Mouse (Mus musculus) megakaryocyte, embryonic 14.5 days (primary cell): Measurements from ENCODE around the gene Atg7. TPM values are rescaled to one million over a fixed set of nuclear protein-coding genes. Genes with fewer than 3 reads are reported as not detected.

ENCODE experiments used
- H3K27me3 ChIP-seq: replicated peaks from 2 replicates; pipeline ENCODE3; 2012; ENCODE audit warnings: inconsistent platforms
- H3K36me3 ChIP-seq: replicated peaks from 2 replicates; pipeline ENCODE3; 2012; ENCODE audit warnings: low read length, inconsistent platforms, mixed read lengths
- H3K4me1 ChIP-seq: 2 replicates; pipeline ENCODE4 v1.6.1; 2012; ENCODE audit warnings: inconsistent platforms
- H3K4me3 ChIP-seq: replicated peaks from 2 replicates; pipeline ENCODE3; 2012; ENCODE audit warnings: moderate library complexity, mild to moderate bottlenecking, inconsistent platforms
- H3K9me3 ChIP-seq: 2 replicates; pipeline ENCODE4 v1.6.1; 2012; ENCODE audit warnings: inconsistent platforms
- FLI1 ChIP-seq: IDR thresholded peaks from 2 replicates; pipeline ENCODE4 v1.6.1; 2012; ENCODE audit warnings: low read length, inconsistent platforms, mixed read lengths
- GATA1 ChIP-seq: IDR thresholded peaks from 3 replicates; pipeline ENCODE4 v1.6.1; 2012; ENCODE audit warnings: mixed read lengths, low read length, inconsistent platforms, borderline replicate concordance
- polyA plus RNA-seq: library from polyadenylated mRNA; stranded (reverse); fragments of >175 nt; gene quantifications from 2 replicates; pipeline ENCODE4 v1.2.3, GENCODE M21; 2012; ENCODE audit warnings: low replicate concordance; ENCODE audit not compliant: insufficient read depth

Gene Atg7
- polyA plus RNA-seq, 1 experiment, result 92.9 TPM

DNA sequence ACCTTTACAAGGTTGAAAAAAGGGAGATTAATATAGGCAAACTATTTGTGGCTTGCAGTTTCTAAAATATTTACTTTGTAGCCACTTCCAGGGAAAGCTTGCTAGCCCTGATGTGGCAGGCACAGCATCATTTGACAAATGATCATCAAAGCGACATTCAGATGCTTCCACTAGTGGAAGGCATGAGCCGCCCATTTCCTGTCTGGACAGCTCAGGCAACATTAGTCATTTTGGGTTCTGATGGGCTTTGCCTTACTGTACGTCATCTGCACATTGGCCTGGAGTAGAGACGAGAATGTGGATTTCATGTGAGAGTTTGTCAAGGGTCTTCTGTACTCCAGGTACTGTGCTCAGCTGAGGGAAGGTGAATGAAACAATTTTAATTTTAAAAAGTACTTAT lies 14.9 kb downstream of the Atg7 start:
- Histone ChIP-seq H3K36me3 (peaks cover 13% of the 10 kb centered on the region), H3K4me3 (no peak overlapping the region), H3K9me3 (no peaks in the 10 kb centered on the region), H3K4me1 (peaks cover 60% of the 10 kb centered on the region), H3K27me3 (no peaks in the 10 kb centered on the region)
- TF ChIP-seq GATA1, result no peak

DNA sequence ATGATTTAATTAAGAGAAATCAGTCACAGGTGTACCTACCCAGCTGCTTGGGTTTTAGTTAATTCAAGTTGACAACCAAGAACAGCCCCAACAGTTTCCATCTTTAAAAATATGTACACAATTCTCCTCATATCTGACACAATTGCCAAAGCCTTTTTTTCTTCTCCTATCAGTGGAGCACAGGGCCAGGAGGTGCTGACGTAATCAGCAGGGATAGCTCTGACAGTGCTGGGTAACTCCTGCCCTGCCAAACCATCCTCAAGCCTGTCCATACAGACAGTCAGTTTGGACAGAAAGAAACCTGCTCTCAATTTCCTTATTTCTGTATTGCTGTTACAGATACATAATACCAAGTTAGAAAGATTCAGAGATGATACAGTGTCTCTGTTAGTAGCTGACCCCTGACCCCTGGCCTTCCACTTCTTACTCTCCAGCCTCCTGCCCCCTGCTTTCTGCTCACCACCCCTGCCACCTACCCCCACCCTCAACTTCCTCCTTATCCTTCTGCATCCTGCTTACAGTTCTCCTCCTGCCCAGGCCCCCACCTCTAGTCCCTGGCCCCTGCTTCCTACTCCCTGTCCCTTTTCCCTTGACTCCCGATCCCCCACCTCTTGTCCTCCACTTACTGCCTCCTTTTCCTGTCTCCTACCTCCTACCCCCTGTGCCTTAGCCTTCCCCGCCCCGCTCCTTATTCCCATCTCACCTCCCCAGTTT lies 16.5 kb downstream of the Atg7 start:
- Histone ChIP-seq H3K4me1 (peaks cover 53% of the 10 kb centered on the region), H3K36me3 (peaks cover 13% of the 10 kb centered on the region), H3K27me3 (no peaks in the 10 kb centered on the region), H3K9me3 (no peaks in the 10 kb centered on the region), H3K4me3 (peak overlapping the region; percentile 50)
- no peak for TF ChIP-seq FLI1
- TF ChIP-seq GATA1, result no peak

DNA sequence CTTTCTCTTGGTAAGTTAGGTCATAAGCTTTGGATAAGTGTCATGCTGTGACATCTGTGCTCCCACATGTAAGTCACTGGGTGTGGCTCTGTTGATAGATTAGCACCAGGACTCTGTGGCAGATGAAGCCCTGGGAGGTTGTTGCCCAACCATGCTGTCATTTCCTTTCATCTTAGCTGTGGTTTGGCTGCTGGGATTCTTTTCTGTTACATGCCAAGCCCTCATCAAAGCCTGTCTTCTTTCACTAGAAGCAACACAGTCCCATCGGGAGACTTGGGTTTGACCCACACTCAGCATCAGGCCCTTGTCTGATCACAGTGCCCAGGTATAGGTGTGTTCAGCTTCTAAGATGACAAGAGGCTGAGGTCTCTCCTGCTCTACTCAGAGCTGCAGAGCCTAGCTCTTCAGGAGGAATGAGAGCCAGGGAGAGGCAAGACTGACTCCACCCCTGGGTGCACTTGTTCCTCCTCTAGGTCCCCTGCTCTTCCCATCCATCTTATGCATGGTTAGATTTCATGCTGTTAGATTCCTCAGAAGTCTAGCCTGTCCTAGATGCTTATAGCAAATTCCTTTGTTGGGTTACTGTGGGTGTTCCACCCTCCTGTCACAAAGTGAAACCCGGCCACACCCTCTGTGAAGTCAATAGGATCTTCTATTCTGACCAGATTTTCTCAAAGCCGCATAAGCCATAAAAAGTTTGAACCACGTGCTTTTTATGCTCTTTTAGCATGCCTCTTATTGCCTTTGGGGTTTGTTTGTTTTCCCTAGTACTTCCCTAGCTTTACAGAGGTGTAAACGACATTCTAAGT lies 17.3 kb downstream of the Atg7 start:
- H3K9me3 ChIP-seq, result no peaks in the 10 kb centered on the region
- H3K27me3 ChIP-seq, result no peaks in the 10 kb centered on the region
- H3K4me1 ChIP-seq, result peaks cover 50% of the 10 kb centered on the region
- TF ChIP-seq GATA1 (no peak), FLI1 (no peak)
- H3K4me3 ChIP-seq, result peak overlapping the region; percentile 50
- peaks cover 12% of the 10 kb centered on the region for H3K36me3 ChIP-seq

DNA sequence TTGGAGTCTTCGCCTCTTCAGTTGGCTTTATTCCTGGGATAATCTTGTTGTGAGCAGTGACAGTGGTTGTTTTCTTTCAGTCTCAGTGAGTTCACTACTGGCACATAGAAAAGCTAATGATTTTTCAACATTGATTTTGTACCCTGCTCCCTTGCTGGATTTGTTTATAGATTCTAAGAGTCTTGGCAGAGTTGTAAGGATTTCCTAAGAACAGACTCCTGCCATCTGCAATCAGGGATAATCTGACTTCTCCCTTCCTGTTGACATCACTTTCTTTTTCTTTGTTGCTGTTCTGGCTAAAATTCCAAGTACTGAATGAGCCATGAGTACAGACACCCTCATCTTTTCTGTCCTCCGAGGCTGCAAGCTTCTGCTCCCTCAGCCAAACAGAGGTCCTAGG lies 20.8 kb downstream of the Atg7 start:
- Histone ChIP-seq H3K36me3 (peaks cover 7% of the 10 kb centered on the region), H3K27me3 (no peaks in the 10 kb centered on the region), H3K4me3 (no peak overlapping the region), H3K4me1 (peaks cover 36% of the 10 kb centered on the region), H3K9me3 (no peaks in the 10 kb centered on the region)
- TF ChIP-seq FLI1, result no peak
- TF ChIP-seq GATA1, result no peak

DNA sequence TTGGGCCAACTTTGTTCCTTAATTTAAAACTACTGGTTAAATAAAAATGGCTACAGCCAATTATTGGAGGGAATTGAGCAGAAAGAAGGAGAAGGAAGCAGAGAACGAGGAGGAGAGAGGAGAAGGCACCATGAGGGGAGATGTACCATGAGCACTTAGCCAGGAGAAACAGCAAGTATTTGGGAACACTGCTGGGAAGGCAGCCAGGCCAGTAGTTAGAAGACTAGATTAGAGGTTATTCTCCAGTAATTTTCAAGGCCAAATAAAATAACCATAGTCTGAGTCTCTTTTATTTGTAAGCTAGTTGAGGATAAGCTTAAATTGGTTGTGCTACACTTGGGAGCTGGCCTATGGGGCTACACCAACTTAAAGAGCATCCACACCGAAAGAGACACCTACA lies 21.8 kb downstream of the Atg7 start:
- peaks cover 7% of the 10 kb centered on the region for H3K36me3 ChIP-seq
- H3K27me3 ChIP-seq, result no peaks in the 10 kb centered on the region
- H3K4me3 ChIP-seq, result no peak overlapping the region
- TF ChIP-seq GATA1 (no peak), FLI1 (no peak)
- peaks cover 29% of the 10 kb centered on the region for H3K4me1 ChIP-seq
- H3K9me3 ChIP-seq, result no peaks in the 10 kb centered on the region

DNA sequence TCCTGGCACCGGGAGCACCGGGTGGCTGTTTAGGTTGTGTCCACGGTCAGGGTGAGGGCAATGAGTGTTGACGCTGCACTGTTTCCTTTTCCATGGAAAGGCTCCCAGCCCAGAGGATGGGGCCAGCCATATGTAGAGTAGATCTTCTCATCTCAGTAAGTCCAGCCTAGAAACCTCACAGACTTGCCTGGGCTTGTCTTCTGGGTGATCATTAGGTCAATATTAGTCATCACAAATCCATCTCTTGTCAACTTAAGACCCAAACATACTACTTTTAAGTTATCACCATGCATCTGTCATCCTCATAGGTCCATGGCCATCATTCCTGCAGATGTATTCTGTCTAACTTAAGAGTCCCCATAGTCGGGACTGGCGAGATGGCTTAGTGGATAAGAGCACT lies 24.6 kb downstream of the Atg7 start:
- no peaks in the 10 kb centered on the region for H3K9me3 ChIP-seq
- peaks cover 20% of the 10 kb centered on the region for H3K4me1 ChIP-seq
- H3K4me3 ChIP-seq, result no peak overlapping the region
- H3K27me3 ChIP-seq, result no peaks in the 10 kb centered on the region
- H3K36me3 ChIP-seq, result peaks cover 7% of the 10 kb centered on the region
- no peak for TF ChIP-seq FLI1
- no peak for TF ChIP-seq GATA1

DNA sequence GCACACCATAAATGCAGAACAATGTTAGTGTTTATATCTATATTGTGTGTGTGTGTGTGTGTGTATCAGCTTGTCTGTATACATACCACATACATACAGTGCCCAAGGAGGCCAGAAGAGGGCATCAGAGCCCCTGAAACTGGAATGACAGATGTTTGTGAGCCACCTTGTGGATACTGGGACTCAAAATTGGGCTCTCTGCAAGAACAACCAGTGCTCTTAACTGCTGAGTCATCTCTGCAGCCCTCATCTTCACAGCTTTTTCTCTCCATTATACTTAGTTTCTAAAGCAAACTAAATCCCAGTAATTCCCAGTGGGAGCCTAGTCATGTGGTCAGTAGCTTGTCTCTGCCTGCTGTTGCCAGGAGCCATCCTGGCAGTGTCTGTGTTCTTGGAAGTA lies 31.9 kb downstream of the Atg7 start:
- TF ChIP-seq FLI1, result no peak
- TF ChIP-seq GATA1, result no peak
- no peaks in the 10 kb centered on the region for H3K27me3 ChIP-seq
- H3K9me3 ChIP-seq, result peaks cover 6% of the 10 kb centered on the region; the same call in 1 of the 2 replicates
- H3K36me3 ChIP-seq, result peaks cover 54% of the 10 kb centered on the region
- H3K4me3 ChIP-seq, result no peak overlapping the region
- H3K4me1 ChIP-seq, result peaks cover 14% of the 10 kb centered on the region

DNA sequence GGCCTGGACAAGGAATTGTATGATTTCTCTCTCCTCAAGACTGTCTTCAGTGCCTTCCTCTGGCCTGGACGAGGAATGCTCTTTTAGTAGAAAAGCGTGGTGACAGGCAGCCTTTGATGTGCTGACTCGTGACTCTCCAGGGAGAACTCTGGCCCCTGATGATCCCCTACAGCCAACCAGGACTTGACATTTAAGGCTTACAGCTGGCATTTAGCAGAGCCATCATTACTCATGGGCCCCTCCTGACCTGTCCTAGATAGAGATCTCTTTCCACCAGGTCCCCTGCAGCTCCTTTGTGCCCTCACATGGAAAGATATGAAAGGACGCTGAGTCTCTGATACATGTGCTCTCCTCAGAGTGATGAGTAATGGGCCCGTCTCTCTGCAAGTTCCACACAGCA lies 33.2 kb downstream of the Atg7 start:
- TF ChIP-seq GATA1, result no peak
- TF ChIP-seq FLI1, result no peak
- Histone ChIP-seq H3K9me3 (peaks cover 6% of the 10 kb centered on the region; the same call in 1 of the 2 replicates), H3K4me3 (no peak overlapping the region), H3K27me3 (no peaks in the 10 kb centered on the region), H3K36me3 (peaks cover 67% of the 10 kb centered on the region), H3K4me1 (peaks cover 13% of the 10 kb centered on the region)

DNA sequence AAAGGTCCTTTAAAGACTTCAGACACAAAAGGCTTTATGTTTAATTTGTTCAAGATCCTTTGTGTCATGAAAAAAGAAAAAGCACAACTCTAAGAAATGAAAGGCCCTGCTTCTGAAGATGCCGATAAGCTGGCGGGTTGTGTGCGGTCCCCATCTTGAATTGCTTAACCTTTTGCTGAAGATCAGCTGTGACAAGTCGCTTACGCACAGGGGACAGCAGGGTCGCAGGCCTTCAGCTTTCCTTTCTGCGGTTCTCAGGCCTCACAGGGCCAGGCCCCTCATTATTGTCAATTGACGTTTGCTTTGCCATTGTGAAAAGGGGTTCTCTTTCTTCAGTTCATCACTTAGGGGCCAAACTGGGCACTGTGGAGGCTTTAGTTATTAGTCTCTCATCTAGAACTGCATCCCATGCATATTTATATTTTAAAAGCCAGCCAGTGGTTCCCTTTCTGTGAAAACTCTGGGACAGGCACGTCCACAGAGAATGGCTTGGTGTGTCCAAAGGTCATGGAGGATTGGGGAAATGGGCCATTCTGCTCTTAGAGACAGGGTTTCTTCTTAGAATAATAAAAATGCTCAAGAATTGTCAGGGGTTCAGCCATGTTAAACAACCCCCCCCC lies 39.3 kb downstream of the Atg7 start:
- Histone ChIP-seq H3K4me3 (no peak overlapping the region), H3K9me3 (no peaks in the 10 kb centered on the region), H3K4me1 (peaks cover 5% of the 10 kb centered on the region; the same call in 1 of the 2 replicates), H3K27me3 (no peaks in the 10 kb centered on the region), H3K36me3 (peaks cover 79% of the 10 kb centered on the region)
- TF ChIP-seq GATA1 (no peak), FLI1 (no peak)

DNA sequence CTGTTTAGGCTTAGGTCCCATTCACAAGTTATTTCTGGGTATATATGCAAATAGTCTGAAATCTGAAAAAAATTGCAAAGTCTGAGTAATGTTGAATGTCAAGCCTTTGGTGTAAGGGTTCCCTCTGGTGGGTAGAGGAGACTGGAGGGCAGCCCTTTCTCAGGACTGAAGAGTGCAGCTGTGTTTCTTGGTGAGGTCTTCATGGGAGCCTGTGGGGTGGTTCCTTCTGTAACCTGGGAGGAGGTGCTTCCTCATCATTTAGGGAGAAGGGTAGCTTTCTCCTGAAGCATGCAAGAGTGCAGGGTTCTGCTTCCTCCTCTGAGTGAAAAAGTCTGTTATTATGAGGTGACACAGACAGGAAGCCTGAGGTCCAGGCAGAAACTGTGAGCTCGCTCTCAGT lies 40.8 kb downstream of the Atg7 start:
- peaks cover 77% of the 10 kb centered on the region for H3K36me3 ChIP-seq
- no peaks in the 10 kb centered on the region for H3K9me3 ChIP-seq
- TF ChIP-seq FLI1 (no peak), GATA1 (no peak)
- H3K4me3 ChIP-seq, result no peak overlapping the region
- peaks cover 7% of the 10 kb centered on the region; the same call in 1 of the 2 replicates for H3K4me1 ChIP-seq
- no peaks in the 10 kb centered on the region for H3K27me3 ChIP-seq
